Mouse (Mus musculus): ENCODE results near the gene Dcaf12.

- TF ChIP-seq CTCF (IDR thresholded peaks at IDR 0.05; ENCODE audit: extremely low read depth, insufficient read depth, insufficient read length, insufficient replicate concordance) (no peak), POLR2A (IDR thresholded peaks at IDR 0.05; ENCODE audit: low read depth, low read length) (no peak)
Measured at GRCm38 (mm10) chr4:41315173-41315572, 484 bp upstream of the Dcaf12 start.
